Mouse (Mus musculus): ENCODE measurements around the gene Olfr1130. TPM values are rescaled to one million over a fixed set of nuclear protein-coding genes. Genes with fewer than 3 reads are reported as not detected.
"Not testable (repeated sequence)": the region's sequence is repeated elsewhere in the genome, so short reads cannot be mapped to it uniquely, and the experiment has no call there.

Olfr1130 gene
- total RNA-seq (2021), result not detected in 2 replicates
- long read RNA-seq, experiment 1, result 0 reads
- long read RNA-seq, experiment 2, result 0 reads

GRCm38 (mm10) chr2:87605912-87606311 lies at the start of gene Olfr1130:
Gene Olfr1130, plus strand, starts transcription at chr2:87606212.
- DNase-seq, result not testable (repeated sequence)

- DNase-seq, result not testable (repeated sequence)
These were observed 32.4 kb upstream of the Olfr1130 start, which contains the start of gene Olfr1129 for GRCm38 (mm10) chr2:87573602-87574001. Gene Olfr1129, plus strand, starts transcription at chr2:87573902.

- no peak for DNase-seq
These were observed 20.8 kb downstream of the Olfr1130 start, which contains the start of gene Olfr1131 for GRCm38 (mm10) chr2:87626804-87627203. Gene Olfr1131, plus strand, starts transcription at chr2:87627104.

- no peak for DNase-seq
These were observed 31.4 kb downstream of the Olfr1130 start, which contains the start of gene Olfr1132 for GRCm38 (mm10) chr2:87637435-87637834. Gene Olfr1132, minus strand, starts transcription at chr2:87637535.

GRCm38 (mm10) chr2:87642441-87642840 lies 36.4 kb downstream of the Olfr1130 start:
- no peak for DNase-seq

GRCm38 (mm10) chr2:87647274-87647673 lies 41.3 kb downstream of the Olfr1130 start, which contains the start of gene Olfr1133:
Gene Olfr1133, minus strand, starts transcription at chr2:87647374.
- DNase-seq, result no peak

- no peak for DNase-seq
These were observed 52.3 kb downstream of the Olfr1130 start, which contains the start of gene Olfr1134 for GRCm38 (mm10) chr2:87658360-87658759. Gene Olfr1134, minus strand, starts transcription at chr2:87658460.

Other genes with a start within 250 kb of the Olfr1130 start
- not detected in 2 replicates for gene Olfr1121, start 236.3 kb upstream of the Olfr1130 start, total RNA-seq (2021)
- not detected in 2 replicates for gene Olfr1122, start 220.4 kb upstream of the Olfr1130 start, total RNA-seq (2021)
- gene Olfr1123, start 189.6 kb upstream of the Olfr1130 start, total RNA-seq (2021), result not detected in 2 replicates
- not detected in 2 replicates for gene Olfr1124, start 175.9 kb upstream of the Olfr1130 start, total RNA-seq (2021)
- not detected in 2 replicates for gene Olfr1126, start 152.2 kb upstream of the Olfr1130 start, total RNA-seq (2021)
- not detected in 2 replicates for gene Pramel7, start 109.1 kb upstream of the Olfr1130 start, total RNA-seq (2021)
- not detected in 2 replicates for gene Pramel6, start 99.6 kb upstream of the Olfr1130 start, total RNA-seq (2021)
- gene Olfr153, start 74.4 kb upstream of the Olfr1130 start, total RNA-seq (2021), result not detected in 2 replicates
- gene Olfr1128, start 60.7 kb upstream of the Olfr1130 start, total RNA-seq (2021), result not detected in 2 replicates
- not detected in 2 replicates for gene Olfr1129, start 32.3 kb upstream of the Olfr1130 start, total RNA-seq (2021)
- gene Olfr1131, start 20.9 kb downstream of the Olfr1130 start, total RNA-seq (2021), result not detected in 2 replicates
- not detected in 2 replicates for gene Olfr1132, start 31.3 kb downstream of the Olfr1130 start, total RNA-seq (2021)
- gene Olfr1133, start 41.2 kb downstream of the Olfr1130 start, total RNA-seq (2021), result not detected in 2 replicates
- not detected in 2 replicates for gene Olfr1134, start 52.2 kb downstream of the Olfr1130 start, total RNA-seq (2021)
- gene Olfr1135, start 67.5 kb downstream of the Olfr1130 start, total RNA-seq (2021), result not detected in 2 replicates
- gene Olfr1136, start 87.7 kb downstream of the Olfr1130 start, total RNA-seq (2021), result not detected in 2 replicates
- not detected in 2 replicates for gene Olfr1137, start 107.0 kb downstream of the Olfr1130 start, total RNA-seq (2021)
- not detected in 2 replicates for gene Olfr1138, start 133.8 kb downstream of the Olfr1130 start, total RNA-seq (2021)
- not detected in 2 replicates for gene Olfr1140, start 137.5 kb downstream of the Olfr1130 start, total RNA-seq (2021)
- not detected in 2 replicates for gene Olfr1141, start 147.8 kb downstream of the Olfr1130 start, total RNA-seq (2021)
- gene Olfr152, start 173.3 kb downstream of the Olfr1130 start, total RNA-seq (2021), result not detected in 2 replicates
- gene Olfr1143, start 194.4 kb downstream of the Olfr1130 start, total RNA-seq (2021), result not detected in 2 replicates
- not detected in 2 replicates for gene Olfr1145, start 203.6 kb downstream of the Olfr1130 start, total RNA-seq (2021)
- not detected in 2 replicates for gene Olfr1148, start 224.3 kb downstream of the Olfr1130 start, total RNA-seq (2021)
- not detected in 2 replicates for gene Olfr1150-ps1, start 237.8 kb downstream of the Olfr1130 start, total RNA-seq (2021)
- gene Olfr1151, start 249.7 kb downstream of the Olfr1130 start, total RNA-seq (2021), result not detected in 2 replicates